11 mouse cellular contexts compared by ENCODE assay signal in the genomic region with DNA sequence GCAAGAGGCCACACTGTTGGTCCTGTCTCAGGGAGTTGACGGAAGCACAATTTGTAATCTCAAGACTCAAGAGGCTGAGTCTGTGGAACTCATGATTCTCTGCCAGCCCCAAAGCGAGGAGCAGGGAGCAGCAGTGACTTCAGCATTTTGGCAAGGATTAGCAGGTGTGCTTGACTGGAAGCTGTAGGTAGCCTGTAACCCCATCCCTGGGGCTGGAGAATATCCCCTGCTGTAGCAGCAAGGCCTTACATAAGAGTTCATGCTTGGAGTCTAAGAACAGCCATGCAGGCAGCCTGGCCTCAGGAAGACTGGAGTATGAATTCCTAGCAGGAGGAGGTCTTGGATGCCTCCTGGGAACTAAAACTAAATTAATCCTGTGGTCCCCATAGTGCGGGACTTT.
A peak's percentile ranks its signal among the peaks of the same experiment; 100 is the strongest.
DNase-seq lines count a peak whose midpoint lies in the region.
"Had no signal": no experiment of that assay in that cellular context is flagged by ENCODE, and none has a peak within 500 bp of the region (broad histone marks: within the 10 kb centered on the region; RNA-seq: fewer than 3 reads in every experiment).

No protein-coding gene starts in this region.

- DNase-seq in cerebellum, adult 18-20 months: peak; percentile 70 to 73
- DNase-seq in cerebellum, adult 11 months: no peak
- DNase-seq in brain, adult 2 months (ENCODE audit: low read depth, low spot score): peak; percentile 80
- DNase-seq in cerebellum, adult 8-10 months: peak; percentile 59
- peak; percentile 57 to 63 for DNase-seq in cerebellum, postnatal 36 days
- DNase-seq in kidney, adult 11 months: no peak
- DNase-seq: adrenal gland, adult 2 months; adrenal gland, postnatal 25 days; forebrain, postnatal 0 days; heart, postnatal 36 days; kidney, adult 9 months had no signal

Comparison
In these comparisons a context has a peak if more than half of its experiments do, and no peak if none do; other contexts are left out.
1. DNase-seq: peak in cerebellum, adult 18-20 months (2 of 2), brain, adult 2 months (single experiment), cerebellum, adult 8-10 months (single experiment) and cerebellum, postnatal 36 days (2 of 2); none in cerebellum, adult 11 months (single experiment) and kidney, adult 11 months (single experiment).